Comparison of ENCODE assay signal across 1 mouse cellular context in the genomic region with DNA sequence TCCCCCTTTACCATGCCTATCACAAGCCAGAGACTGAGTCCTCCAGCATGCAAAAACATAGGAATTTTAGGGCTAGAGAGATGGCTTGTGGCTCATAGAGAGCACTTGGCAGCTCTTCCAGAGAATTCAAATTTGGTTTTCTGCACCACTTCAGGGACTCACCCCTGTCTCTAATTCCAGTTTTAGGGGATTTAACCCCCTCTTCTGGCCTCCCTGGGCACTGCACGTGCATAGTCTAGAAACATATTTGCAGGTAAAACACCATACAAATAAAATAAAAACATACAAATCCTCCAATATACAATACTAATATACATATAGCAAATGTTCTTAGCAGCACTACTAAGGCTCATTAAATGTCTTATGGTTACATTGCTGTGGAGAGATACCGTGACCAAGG.
TF ChIP-seq lines count a peak whose summit lies in the region.

No protein-coding gene starts in this region.

TF ChIP-seq in CH12.LX, 34 proteins besides CTCF, POLR2A, EP300 and RAD21 (continued from another document):
- peak; percentile 80 for TF ChIP-seq SMC3 (IDR thresholded peaks at IDR 0.05; ENCODE audit: low read depth, low read length)
- peak; percentile 71 for TF ChIP-seq ZC3H11A (IDR thresholded peaks at IDR 0.05; ENCODE audit: low read depth, low read length)
